In genomic region chr13:98810143-98810542, GRCm38 (mm10) we compare ENCODE assay signal across 10 mouse cellular contexts. TPM values are rescaled to one million over a fixed set of nuclear protein-coding genes. Genes with fewer than 3 reads are reported as not detected.
DNase-seq lines count a peak whose midpoint lies in the region; ATAC-seq and TF ChIP-seq lines count a peak whose summit lies in the region.
"Had no signal": no experiment of that assay in that cellular context is flagged by ENCODE, and none has a peak within 500 bp of the region (broad histone marks: within the 10 kb centered on the region; RNA-seq: fewer than 3 reads in every experiment).

No protein-coding gene starts in this region.

- WGBS in kidney, adult 2 months: 30% methylated on average over 6 of the region's 6 CpGs
- 72% methylated on average over 6 of the region's 6 CpGs for WGBS in midbrain, embryonic 15.5 days
- WGBS in midbrain, embryonic 16.5 days: 69% methylated on average over 6 of the region's 6 CpGs
- WGBS in neural tube, embryonic 15.5 days: 77% methylated on average over 6 of the region's 6 CpGs

- TF ChIP-seq POLR2A in kidney, adult 2 months (IDR thresholded peaks at IDR 0.05; ENCODE audit: low read depth, low read length): no peak
- TF ChIP-seq POLR2A in MEL (IDR thresholded peaks at IDR 0.05; ENCODE audit: control insufficient read depth in 1 of 2, insufficient read depth in 1 of 2, low read depth in 1 of 2, low read length in 2 of 2, poor library complexity in 1 of 2): no peak

- H3K4me1 ChIP-seq in kidney, adult 2 months (ENCODE audit: control insufficient read depth, insufficient read depth, low read length): peaks cover 10% of the 10 kb centered on the region; the same call in 1 of the 2 replicates
- peaks cover 9 to 18% of the 10 kb centered on the region in 2 experiments for H3K4me1 ChIP-seq in MEL (ENCODE audit: control insufficient read depth in 1 of 2, insufficient read depth in 2 of 2, low read length in 2 of 2)
- H3K4me1 ChIP-seq in midbrain, embryonic 15.5 days: peaks cover 15% of the 10 kb centered on the region
- peaks cover 6% of the 10 kb centered on the region for H3K4me1 ChIP-seq in midbrain, embryonic 16.5 days (ENCODE audit: control insufficient read depth, insufficient read depth, low read length)
- peaks cover 12% of the 10 kb centered on the region for H3K4me1 ChIP-seq in neural tube, embryonic 15.5 days

- no peaks in the 10 kb centered on the region for H3K9me3 ChIP-seq in MEL (replicated peaks; ENCODE audit: insufficient read depth, low read length)
- H3K9me3 ChIP-seq in midbrain, embryonic 15.5 days: no peaks in the 10 kb centered on the region
- no peaks in the 10 kb centered on the region for H3K9me3 ChIP-seq in midbrain, embryonic 16.5 days (replicated peaks; ENCODE audit: control insufficient read depth, low read length, poor library complexity, severe bottlenecking)
- no peaks in the 10 kb centered on the region for H3K9me3 ChIP-seq in neural tube, embryonic 15.5 days (replicated peaks)
- H3K9me3 ChIP-seq: embryonic facial prominence, embryonic 12.5 days; limb, embryonic 12.5 days had no signal

- H3K79me2 ChIP-seq in MEL (ENCODE audit: control insufficient read depth, insufficient read depth, low read length, poor library complexity): peaks cover 28% of the 10 kb centered on the region

- H3K4me2 ChIP-seq in midbrain, embryonic 15.5 days: no peak overlapping the region
- no peak overlapping the region for H3K4me2 ChIP-seq in midbrain, embryonic 16.5 days (ENCODE audit: low read length)
- no peak overlapping the region for H3K4me2 ChIP-seq in neural tube, embryonic 15.5 days
- H3K4me2 ChIP-seq: embryonic facial prominence, embryonic 12.5 days; limb, embryonic 12.5 days had no signal

- no peak overlapping the region for H3K4me3 ChIP-seq in kidney, adult 2 months (ENCODE audit: insufficient read depth, low read depth, low read length)
- H3K4me3 ChIP-seq in MEL (ENCODE audit: control insufficient read depth in 1 of 2, insufficient read depth in 1 of 2, low read depth in 2 of 2, low read length in 2 of 2): peak overlapping the region; percentile 26 to 74
- H3K4me3 ChIP-seq in midbrain, embryonic 15.5 days: no peak overlapping the region
- no peak overlapping the region for H3K4me3 ChIP-seq in midbrain, embryonic 16.5 days (ENCODE audit: low read depth, low read length)
- no peak overlapping the region for H3K4me3 ChIP-seq in neural tube, embryonic 15.5 days (replicated peaks)
- H3K4me3 ChIP-seq: embryonic facial prominence, embryonic 12.5 days; limb, embryonic 12.5 days had no signal

- peak; percentile 80 for ATAC-seq in erythroid progenitor cell, adult 5-6 weeks (replicated peaks; ENCODE audit: low FRiP score, poor library complexity, severe bottlenecking)
- ATAC-seq in megakaryocyte, adult 5-6 weeks (ENCODE audit: poor library complexity, severe bottlenecking): peak; percentile 38
- ATAC-seq in midbrain, embryonic 15.5 days (replicated peaks): no peak
- no peak for ATAC-seq in midbrain, embryonic 16.5 days
- no peak for ATAC-seq in neural tube, embryonic 15.5 days (ENCODE audit: low FRiP score)

- TF ChIP-seq RAD21 in MEL (IDR thresholded peaks at IDR 0.05; ENCODE audit: low read depth, low read length): no peak

- peak; percentile 66 to 76 for TF ChIP-seq EP300 in MEL (IDR thresholded peaks at IDR 0.05; ENCODE audit: low read depth in 1 of 2, low read length in 2 of 2)

- peak; percentile 14 for DNase-seq in kidney, adult 2 months
- DNase-seq in kidney, adult 8-10 months: no peak
- DNase-seq in MEL (ENCODE audit: low read depth, low spot score): peak; percentile 83

- H3K36me3 ChIP-seq in kidney, adult 2 months (ENCODE audit: control insufficient read depth, insufficient read depth, low read length): peaks cover 2% of the 10 kb centered on the region; the same call in 1 of the 2 replicates
- H3K36me3 ChIP-seq in MEL (ENCODE audit: control insufficient read depth in 1 of 2, insufficient read depth in 2 of 2, low read length in 2 of 2): peaks cover 0 to 27% of the 10 kb centered on the region in 2 experiments; a peak in 2 of 4 replicates
- no peaks in the 10 kb centered on the region for H3K36me3 ChIP-seq in midbrain, embryonic 15.5 days (replicated peaks)
- H3K36me3 ChIP-seq in midbrain, embryonic 16.5 days (ENCODE audit: control insufficient read depth, insufficient read depth, low read length): no peaks in the 10 kb centered on the region
- no peaks in the 10 kb centered on the region; the same call in 1 of the 2 replicates for H3K36me3 ChIP-seq in neural tube, embryonic 15.5 days

- H3K27me3 ChIP-seq in kidney, adult 2 months (replicated peaks; ENCODE audit: control insufficient read depth, insufficient read depth, low read length): no peaks in the 10 kb centered on the region
- no peaks in the 10 kb centered on the region for H3K27me3 ChIP-seq in MEL (ENCODE audit: control insufficient read depth in 1 of 2, insufficient read depth in 2 of 2, low read length in 2 of 2)
- H3K27me3 ChIP-seq in midbrain, embryonic 15.5 days (replicated peaks): no peaks in the 10 kb centered on the region
- no peaks in the 10 kb centered on the region for H3K27me3 ChIP-seq in midbrain, embryonic 16.5 days (ENCODE audit: control insufficient read depth, insufficient read depth, low read depth, low read length)
- no peaks in the 10 kb centered on the region for H3K27me3 ChIP-seq in neural tube, embryonic 15.5 days (replicated peaks)
- H3K27me3 ChIP-seq: embryonic facial prominence, embryonic 12.5 days; limb, embryonic 12.5 days had no signal

- TF ChIP-seq CTCF in kidney, adult 2 months (conservative IDR thresholded peaks at IDR 0.05; ENCODE audit: insufficient read depth, insufficient read length, low read depth, low read length): no peak
- TF ChIP-seq CTCF in MEL (IDR thresholded peaks at IDR 0.05 in 2 of 3, conservative IDR thresholded peaks at IDR 0.05 in 1 of 3; ENCODE audit: control insufficient read depth in 1 of 3, insufficient read depth in 1 of 3, low read depth in 2 of 3, low read length in 3 of 3, poor library complexity in 1 of 3, severe bottlenecking in 1 of 3): no peak

- H3K27ac ChIP-seq in kidney, adult 2 months (ENCODE audit: insufficient read depth, low read depth, low read length): peak overlapping the region; percentile 19; the same call in 1 of the 2 replicates
- H3K27ac ChIP-seq in MEL (ENCODE audit: control insufficient read depth, low read depth, low read length): peak overlapping the region; percentile 64; the same call in 1 of the 2 replicates
- H3K27ac ChIP-seq in midbrain, embryonic 15.5 days: no peak overlapping the region
- no peak overlapping the region for H3K27ac ChIP-seq in midbrain, embryonic 16.5 days (ENCODE audit: low read length)
- no peak overlapping the region for H3K27ac ChIP-seq in neural tube, embryonic 15.5 days (replicated peaks)
- H3K27ac ChIP-seq: embryonic facial prominence, embryonic 12.5 days; limb, embryonic 12.5 days had no signal

- peak overlapping the region; percentile 61 for H3K9ac ChIP-seq in MEL (ENCODE audit: control insufficient read depth, low read depth, low read length, poor library complexity, severe bottlenecking)
- no peak overlapping the region for H3K9ac ChIP-seq in midbrain, embryonic 15.5 days
- H3K9ac ChIP-seq in midbrain, embryonic 16.5 days (ENCODE audit: low read depth, low read length): no peak overlapping the region
- H3K9ac ChIP-seq in neural tube, embryonic 15.5 days (replicated peaks): no peak overlapping the region
- H3K9ac ChIP-seq: embryonic facial prominence, embryonic 12.5 days; limb, embryonic 12.5 days had no signal

TF ChIP-seq in MEL, 35 proteins besides CTCF, POLR2A, EP300 and RAD21 (continues in another document):
- no peak for TF ChIP-seq ZNF384 (IDR thresholded peaks at IDR 0.05; ENCODE audit: low read depth, low read length)
- TF ChIP-seq MXI1 (IDR thresholded peaks at IDR 0.05; ENCODE audit: low read depth, low read length): peak; percentile 100
- no peak for TF ChIP-seq CHD2 (IDR thresholded peaks at IDR 0.05; ENCODE audit: low read length)
- TF ChIP-seq MYB (IDR thresholded peaks at IDR 0.05; ENCODE audit: low read depth, low read length): no peak
- peak; percentile 90 for TF ChIP-seq ETS1 (IDR thresholded peaks at IDR 0.05; ENCODE audit: low read depth, low read length)
- TF ChIP-seq SMC3 (IDR thresholded peaks at IDR 0.05; ENCODE audit: low read depth, low read length): no peak
- TF ChIP-seq MAZ (IDR thresholded peaks at IDR 0.05; ENCODE audit: low read depth, low read length): no peak
- TF ChIP-seq TAL1 (IDR thresholded peaks at IDR 0.05; ENCODE audit: low read length): peak; percentile 90
- TF ChIP-seq E2F4 (IDR thresholded peaks at IDR 0.05; ENCODE audit: borderline replicate concordance, low read depth, low read length): no peak
- TF ChIP-seq MAX (IDR thresholded peaks at IDR 0.05; ENCODE audit: low read length): peak; percentile 87
- no peak for TF ChIP-seq POLR2AphosphoS5 (IDR thresholded peaks at IDR 0.05; ENCODE audit: borderline replicate concordance, low read depth, low read length)
- no peak for TF ChIP-seq NRF1 (IDR thresholded peaks at IDR 0.05; ENCODE audit: insufficient read depth, low read depth, low read length, poor library complexity, severe bottlenecking)
- TF ChIP-seq USF2 (IDR thresholded peaks at IDR 0.05; ENCODE audit: borderline replicate concordance in 1 of 2, insufficient read depth in 1 of 2, low read depth in 1 of 2, low read length in 2 of 2): no peak
- TF ChIP-seq ZKSCAN1 (IDR thresholded peaks at IDR 0.05; ENCODE audit: low read depth, low read length): no peak
- 0 out of 2 replicates have a peak, but pooled peaks have one; percentile 19 for TF ChIP-seq TBP (IDR thresholded peaks at IDR 0.05; ENCODE audit: low read depth, low read length)
- peak; percentile 49; the same call in 1 of the 2 replicates for TF ChIP-seq RCOR1 (IDR thresholded peaks at IDR 0.05; ENCODE audit: low read depth, low read length)
- no peak for TF ChIP-seq MAFK (IDR thresholded peaks at IDR 0.05; ENCODE audit: borderline replicate concordance, low read depth, low read length)
- TF ChIP-seq GABPA (IDR thresholded peaks at IDR 0.05; ENCODE audit: low read depth, low read length): no peak

RNA-seq across cellular contexts. Expression of gene Fcho2, which starts 5.1 kb away (rescaled TPM):
- 17.5 and 17.8 TPM in 2 replicates for polyA plus RNA-seq in kidney, adult 2 months (2012; rRNA removed)
- total RNA-seq in MEL (2012; rRNA removed): 2.2 and 2.4 TPM in 2 replicates
- polyA plus RNA-seq in MEL (2012; ENCODE audit: insufficient read depth in 1 of 2, insufficient read length in 2 of 2, low read depth in 1 of 2, low replicate concordance in 2 of 2, missing spikeins in 1 of 2): 1 to 10 TPM in 1 of 2 experiments, not detected in 1; 5.8 TPM
- total RNA-seq in erythroid progenitor cell, adult 5-6 weeks (2015; ENCODE audit: low replicate concordance): 169 and 189 TPM in 2 replicates
- 156 and 165 TPM in 2 replicates for total RNA-seq in erythroid progenitor cell, adult 5-6 weeks (2017; ENCODE audit: low replicate concordance)
- 123 and 128 TPM in 2 replicates for total RNA-seq in megakaryocyte, adult 5-6 weeks (2015)
- total RNA-seq in megakaryocyte, adult 5-6 weeks (2017): 47.5 and 78.3 TPM in 2 replicates
- 24.4 and 26.1 TPM in 2 replicates for polyA plus RNA-seq in midbrain, embryonic 15.5 days (2015; fragmentation: Nextera tagmentation; extraction: Ambion mirVana)
- 23.0 and 27.4 TPM in 2 replicates for polyA plus RNA-seq in midbrain, embryonic 16.5 days (2015; fragmentation: Nextera tagmentation; extraction: Ambion mirVana)
- polyA plus RNA-seq in neural tube, embryonic 15.5 days (2015; fragmentation: Nextera tagmentation; extraction: Ambion mirVana): 22.1 and 25.1 TPM in 2 replicates

Comparison
In these comparisons a context has a peak if more than half of its experiments do, and no peak if none do; other contexts are left out.
1. DNase-seq: peak in kidney, adult 2 months (single experiment) and MEL (single experiment); none in kidney, adult 8-10 months (0 of 2).
2. H3K27ac ChIP-seq: peak in kidney, adult 2 months (single experiment) and MEL (single experiment); none in midbrain, embryonic 15.5 days (single experiment), midbrain, embryonic 16.5 days (single experiment) and neural tube, embryonic 15.5 days (single experiment).
3. H3K4me3 ChIP-seq: peak in MEL (2 of 2); none in kidney, adult 2 months (single experiment), midbrain, embryonic 15.5 days (single experiment), midbrain, embryonic 16.5 days (single experiment) and neural tube, embryonic 15.5 days (single experiment).
4. ATAC-seq: peak in erythroid progenitor cell, adult 5-6 weeks (single experiment) and megakaryocyte, adult 5-6 weeks (single experiment); none in midbrain, embryonic 15.5 days (single experiment), midbrain, embryonic 16.5 days (single experiment) and neural tube, embryonic 15.5 days (single experiment).